ENCODE assay signal across 8 mouse cellular contexts in genomic region chr5:146832769-146833448, GRCm38 (mm10). TPM values are rescaled to one million over a fixed set of nuclear protein-coding genes. Genes with fewer than 3 reads are reported as not detected.
DNase-seq lines count a peak whose midpoint lies in the region; ATAC-seq lines count a peak whose summit lies in the region.

Rpl21 (plus strand) TSS chr5:146832890.

- H3K4me1 ChIP-seq in intestine, embryonic 14.5 days (replicated peaks; ENCODE audit: control insufficient read depth, insufficient read depth, low read length): peaks cover 10% of the 10 kb centered on the region

- H3K9ac ChIP-seq in intestine, embryonic 14.5 days (ENCODE audit: low read length): peak within 1 kb of the TSS; percentile 98

- under 1% methylated on average over 60 of the region's 60 CpGs for WGBS in intestine, embryonic 14.5 days

- H3K9me3 ChIP-seq in intestine, embryonic 14.5 days (ENCODE audit: control insufficient read depth, low read length): no peaks in the 10 kb centered on the region

- peak within 1 kb of the TSS; percentile 98 for H3K4me2 ChIP-seq in intestine, embryonic 14.5 days (ENCODE audit: low read length)

- H3K4me3 ChIP-seq in intestine, embryonic 14.5 days (ENCODE audit: low read depth, low read length): peak within 1 kb of the TSS; percentile 99

- H3K27ac ChIP-seq in intestine, embryonic 14.5 days (ENCODE audit: low read depth): peak within 1 kb of the TSS; percentile 89

- ATAC-seq in intestine, embryonic 14.5 days (replicated peaks; ENCODE audit: low FRiP score, low TSS enrichment, low read depth): peak; percentile 99

- H3K27me3 ChIP-seq in intestine, embryonic 14.5 days (replicated peaks; ENCODE audit: control insufficient read depth, insufficient read depth, low read length): no peaks in the 10 kb centered on the region

- peaks cover 40% of the 10 kb centered on the region for H3K36me3 ChIP-seq in intestine, embryonic 14.5 days (ENCODE audit: control insufficient read depth, insufficient read depth, low read length)

- DNase-seq in adrenal gland, adult 18-20 months (ENCODE audit: low spot score in 2 of 2): peak; percentile 91 to 93
- peak; percentile 97 for DNase-seq in embryo, embryonic 11 days
- DNase-seq in gastrocnemius, postnatal 25 days: peak; percentile 88
- DNase-seq in intestine, embryonic 14.5 days (ENCODE audit: low spot score): peak; percentile 100
- peak; percentile 94 for DNase-seq in left cerebral cortex, postnatal 14 days (ENCODE audit: low spot score in 2 of 2)
- DNase-seq in mesoderm, embryonic 11.5 days (ENCODE audit: low read depth, low spot score): peak; percentile 94
- peak; percentile 92 to 93 for DNase-seq in right cerebral cortex, postnatal 36 days (ENCODE audit: low spot score in 2 of 2)
- peak; percentile 95 for DNase-seq in yolk sac, embryonic 10.5 days (ENCODE audit: low spot score)

- intact Hi-C loops in left cerebral cortex, postnatal 14 days (cut with DNase I): loop anchor here (2.0 to 5.0 kb wide), 2 partner anchors 38 to 101 kb away; partner anchors contain the start of gene Usp12

RNA-seq across cellular contexts. Expression of gene Rpl21, which starts in this region (rescaled TPM):
- 100 to 1,000 TPM; 289 to 315 TPM for total RNA-seq in adrenal gland, adult 18-20 months (2021)
- 100 to 1,000 TPM; 103 to 126 TPM for total RNA-seq in gastrocnemius, postnatal 25 days (2021)
- 733 and 792 TPM in 2 replicates for polyA plus RNA-seq in intestine, embryonic 14.5 days (2014; fragmentation: Nextera tagmentation; extraction: Ambion mirVana)
- total RNA-seq in left cerebral cortex, postnatal 14 days (2021): 100 to 1,000 TPM; 149 to 157 TPM

Comparison
In these comparisons a context has a peak if more than half of its experiments do, and no peak if none do; other contexts are left out.
1. Peak in every context shown above with its lines: DNase-seq, ATAC-seq, H3K4me3 ChIP-seq and H3K27ac ChIP-seq.